Mouse (Mus musculus) left cerebral cortex, postnatal 36 days (tissue): ENCODE results near the gene Thap3. TPM values are rescaled to one million over a fixed set of nuclear protein-coding genes. Genes with fewer than 3 reads are reported as not detected.

Experiments
- DNase-seq, 2 experiments: peaks; one replicate each; pipeline ENCODE4 v3.0.0; 2021 to 2022; ENCODE audit warnings: low spot score in 2 of 2, mixed read lengths in 1 of 2
- intact Hi-C: fragments of 180-260 bp; cut with DNase I; formaldehyde crosslinking; loops from one replicate; pipeline ENCODE4 v1.15.1; 2025
- total RNA-seq, 2 experiments: library from RNA; stranded (reverse); gene quantifications; 2 replicates each; pipeline ENCODE4 v1.2.3; 2021

Thap3 gene
- total RNA-seq, 2 experiments from 2014 or later: 15.2 to 21.8 TPM

- no peak for DNase-seq
- intact Hi-C loops: no loop called here
These were observed 40.0 kb downstream of the Thap3 start for GRCm38 (mm10) chr4:151948497-151949471.

GRCm38 (mm10) chr4:151946211-151946610 lies 42.6 kb downstream of the Thap3 start:
- no peak for DNase-seq
- intact Hi-C loops: no loop called here

GRCm38 (mm10) chr4:151938089-151938488 lies 50.7 kb downstream of the Thap3 start:
- no peak for DNase-seq
- intact Hi-C loops: no loop called here

- no peak for DNase-seq
- intact Hi-C loops: no loop called here
These were observed 51.4 kb downstream of the Thap3 start for GRCm38 (mm10) chr4:151937441-151937840.

GRCm38 (mm10) chr4:151934215-151934572 lies 54.6 kb downstream of the Thap3 start:
- DNase-seq: no peak
- intact Hi-C loops: no loop called here

GRCm38 (mm10) chr4:151933505-151934214 lies 55.1 kb downstream of the Thap3 start, which contains the start of gene Dnajc11:
Gene Dnajc11, plus strand, starts transcription at chr4:151933691.
- DNase-seq: peak; percentile 94 to 95
- intact Hi-C loops: no loop called here

Other genes with a start within 250 kb of the Thap3 start
- gene Camta1, start 127.1 kb downstream of the Thap3 start, total RNA-seq: 100 to 1,000 TPM; 207 to 216 TPM
- gene Dnajc11, start 55.3 kb downstream of the Thap3 start, total RNA-seq: 10 to 100 TPM; 66.0 to 69.2 TPM
- 10 to 100 TPM; 11.3 to 16.5 TPM for gene Phf13, start 7.3 kb upstream of the Thap3 start, total RNA-seq
- gene Klhl21, start 19.8 kb upstream of the Thap3 start, total RNA-seq: 10 to 100 TPM; 14.4 to 18.0 TPM
- gene Zbtb48, start 38.7 kb upstream of the Thap3 start, total RNA-seq: 10 to 100 TPM; 10.3 to 13.3 TPM
- gene Tas1r1, start 49.6 kb upstream of the Thap3 start, total RNA-seq: under 1 TPM; 0.64 to 0.75 TPM
- gene Nol9, start 50.3 kb upstream of the Thap3 start, total RNA-seq: 10 to 100 TPM; 17.1 to 19.3 TPM
- gene Plekhg5, start 83.5 kb upstream of the Thap3 start, total RNA-seq: 10 to 100 TPM; 82.5 to 84.4 TPM
- gene Tnfrsf25, start 126.9 kb upstream of the Thap3 start, total RNA-seq: 10 to 100 TPM in 1 of 2 experiments, 1 to 10 TPM in 1; 8.7 to 10.1 TPM
- 1 to 10 TPM; 1.4 to 2.0 TPM for gene Espn, start 163.4 kb upstream of the Thap3 start, total RNA-seq
- gene Hes2, start 169.9 kb upstream of the Thap3 start, total RNA-seq: not detected
- gene Acot7, start 189.1 kb upstream of the Thap3 start, total RNA-seq: 100 to 1,000 TPM; 295 to 323 TPM